Mouse (Mus musculus): ENCODE results near the gene Cpox.

Gene Cpox

DNA sequence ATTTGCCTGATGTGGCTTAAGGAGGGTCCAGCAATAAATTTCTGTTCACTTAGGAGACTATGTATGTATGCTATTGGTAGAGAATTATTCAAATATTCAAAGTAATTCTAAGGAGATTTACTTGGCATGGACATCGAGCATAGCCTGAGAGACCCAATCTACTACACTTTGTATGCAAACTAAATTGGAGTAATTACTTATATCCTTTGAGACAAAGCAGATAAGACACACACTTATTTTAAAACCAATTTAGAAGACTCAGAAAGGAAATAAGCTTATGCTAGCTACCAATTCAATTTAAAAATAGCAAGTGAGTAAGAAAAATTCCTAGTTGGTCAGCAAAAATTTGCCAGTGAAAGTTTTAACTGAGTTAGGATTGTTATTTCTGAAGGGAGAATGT is 93.0 kb downstream of the Cpox start, which contains the start of gene Olfr172:
TSS of gene Olfr172 (minus strand) at position 101 of the 400 bp plus-strand sequence.
- DNase-seq (ENCODE audit: low read depth) = no peak
